12 mouse cellular contexts compared by ENCODE assay signal in the genomic region with DNA sequence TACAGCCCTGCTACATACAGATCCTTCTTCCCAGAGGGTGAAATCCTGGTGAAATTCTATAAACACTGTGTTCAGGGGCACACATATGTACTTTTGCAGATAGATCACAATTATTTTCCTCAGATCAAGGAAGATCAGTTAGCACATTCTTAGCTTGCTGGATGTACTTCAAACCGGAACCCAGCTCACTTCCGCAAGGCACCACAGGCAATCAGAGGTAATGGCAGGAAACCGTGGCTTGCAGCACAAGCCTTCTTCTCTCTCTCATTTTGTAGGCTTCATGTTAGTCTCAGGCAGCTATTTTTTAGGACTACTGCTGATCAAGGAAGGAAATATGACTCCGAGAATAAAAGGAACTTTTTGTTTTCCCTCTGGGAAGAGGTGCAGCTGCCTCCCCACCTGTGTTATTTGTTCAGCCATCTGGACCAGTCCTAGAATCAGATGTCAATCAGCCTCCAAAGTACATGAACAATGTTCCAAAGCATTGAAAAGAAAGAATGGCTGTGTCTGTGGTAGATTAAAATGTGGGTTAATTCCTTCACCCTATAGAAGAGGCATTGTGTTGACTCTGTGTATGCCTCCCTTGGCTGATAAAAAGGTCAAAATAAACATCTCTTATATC.
DNase-seq lines count a peak whose midpoint lies in the region; ATAC-seq and TF ChIP-seq lines count a peak whose summit lies in the region.
"Had no signal": no experiment of that assay in that cellular context is flagged by ENCODE, and none has a peak within 500 bp of the region (broad histone marks: within the 10 kb centered on the region; RNA-seq: fewer than 3 reads in every experiment).

No protein-coding gene starts in this region.

- no peak overlapping the region for H3K4me2 ChIP-seq in kidney, embryonic 16.5 days (replicated peaks; ENCODE audit: low read depth, low read length)
- H3K4me2 ChIP-seq in embryonic facial prominence, embryonic 15.5 days (replicated peaks) = no peak overlapping the region
- H3K4me2 ChIP-seq: hindbrain, embryonic 13.5 days; kidney, embryonic 15.5 days had no signal

- no peaks in the 10 kb centered on the region for H3K9me3 ChIP-seq in kidney, embryonic 16.5 days (ENCODE audit: low read length)
- H3K9me3 ChIP-seq in embryonic facial prominence, embryonic 15.5 days (replicated peaks) = no peaks in the 10 kb centered on the region
- H3K9me3 ChIP-seq: hindbrain, embryonic 13.5 days; kidney, embryonic 15.5 days had no signal

- peak; percentile 7 for DNase-seq in kidney, adult 2 months
- DNase-seq in layer of hippocampus, postnatal 14 days (ENCODE audit: low spot score in 2 of 2) = peak; percentile 19 to 59
- no peak for DNase-seq in thymus, adult 2 months
- DNase-seq: embryo, embryonic 11 days; liver had no signal

- H3K4me1 ChIP-seq in kidney, adult 2 months (ENCODE audit: control insufficient read depth, insufficient read depth, low read length) = no peaks in the 10 kb centered on the region
- H3K4me1 ChIP-seq in kidney, embryonic 16.5 days (ENCODE audit: insufficient read depth, low read length) = 0 out of 2 replicates have a peak, but pooled peaks cover 4% of the 10 kb centered on the region
- peaks cover 4% of the 10 kb centered on the region; the same call in 1 of the 2 replicates for H3K4me1 ChIP-seq in embryonic facial prominence, embryonic 15.5 days
- no peaks in the 10 kb centered on the region for H3K4me1 ChIP-seq in thymus, adult 2 months (replicated peaks; ENCODE audit: control insufficient read depth, insufficient read depth, low read length)
- H3K4me1 ChIP-seq: kidney, embryonic 15.5 days had no signal

- ATAC-seq in kidney, embryonic 16.5 days (ENCODE audit: low FRiP score, low TSS enrichment) = no peak
- peak; percentile 79 for ATAC-seq in common myeloid progenitor, adult 5-6 weeks (replicated peaks; ENCODE audit: low read depth, poor library complexity, severe bottlenecking)
- ATAC-seq in embryonic facial prominence, embryonic 15.5 days (ENCODE audit: insufficient number of reproducible peaks, low FRiP score, low TSS enrichment, low read depth) = peak; percentile 51
- no peak for ATAC-seq in monocyte, adult 5-6 weeks (replicated peaks; ENCODE audit: insufficient number of reproducible peaks, low FRiP score, low TSS enrichment, poor library complexity, severe bottlenecking)

- no peak overlapping the region for H3K27ac ChIP-seq in kidney, adult 2 months (ENCODE audit: insufficient read depth, low read depth, low read length)
- no peak overlapping the region for H3K27ac ChIP-seq in kidney, embryonic 16.5 days (ENCODE audit: low read length)
- H3K27ac ChIP-seq in embryonic facial prominence, embryonic 15.5 days (replicated peaks) = no peak overlapping the region
- H3K27ac ChIP-seq in thymus, adult 2 months (ENCODE audit: control insufficient read depth, insufficient read depth, low read length) = no peak overlapping the region
- H3K27ac ChIP-seq: hindbrain, embryonic 13.5 days; kidney, embryonic 15.5 days had no signal

- no peak for TF ChIP-seq CTCF in kidney, adult 2 months (conservative IDR thresholded peaks at IDR 0.05; ENCODE audit: insufficient read depth, insufficient read length, low read depth, low read length)
- no peak for TF ChIP-seq CTCF in thymus, adult 2 months (IDR thresholded peaks at IDR 0.05; ENCODE audit: borderline replicate concordance, control insufficient read depth, extremely low read depth, insufficient read depth, low read length, poor library complexity)

- WGBS in kidney, adult 2 months = 59% methylated on average over 4 of the region's 4 CpGs
- WGBS in kidney, embryonic 16.5 days = 58% methylated on average over 4 of the region's 4 CpGs
- 38% methylated on average over 4 of the region's 4 CpGs for WGBS in embryonic facial prominence, embryonic 15.5 days
- WGBS in thymus, adult 2 months = 30% methylated on average over 4 of the region's 4 CpGs

- H3K9ac ChIP-seq in kidney, embryonic 16.5 days (replicated peaks; ENCODE audit: low read length) = no peak overlapping the region
- H3K9ac ChIP-seq in embryonic facial prominence, embryonic 15.5 days = no peak overlapping the region
- H3K9ac ChIP-seq: hindbrain, embryonic 13.5 days; kidney, embryonic 15.5 days had no signal

- H3K27me3 ChIP-seq in kidney, adult 2 months (replicated peaks; ENCODE audit: control insufficient read depth, insufficient read depth, low read length) = no peaks in the 10 kb centered on the region
- H3K27me3 ChIP-seq in kidney, embryonic 16.5 days (ENCODE audit: insufficient read depth, low read length) = no peaks in the 10 kb centered on the region
- no peaks in the 10 kb centered on the region for H3K27me3 ChIP-seq in embryonic facial prominence, embryonic 15.5 days
- H3K27me3 ChIP-seq in thymus, adult 2 months (ENCODE audit: control insufficient read depth, insufficient read depth, low read length) = no peaks in the 10 kb centered on the region
- H3K27me3 ChIP-seq: hindbrain, embryonic 13.5 days; kidney, embryonic 15.5 days had no signal

- no peak for TF ChIP-seq POLR2A in kidney, adult 2 months (IDR thresholded peaks at IDR 0.05; ENCODE audit: low read depth, low read length)
- TF ChIP-seq POLR2A in thymus, adult 2 months (IDR thresholded peaks at IDR 0.05; ENCODE audit: control insufficient read depth, extremely low read depth, insufficient read depth, low read length, poor library complexity) = no peak

- no peaks in the 10 kb centered on the region for H3K36me3 ChIP-seq in kidney, adult 2 months (ENCODE audit: control insufficient read depth, insufficient read depth, low read length)
- H3K36me3 ChIP-seq in kidney, embryonic 16.5 days (ENCODE audit: insufficient read depth, low read length) = no peaks in the 10 kb centered on the region
- no peaks in the 10 kb centered on the region for H3K36me3 ChIP-seq in embryonic facial prominence, embryonic 15.5 days
- H3K36me3 ChIP-seq in thymus, adult 2 months (ENCODE audit: control insufficient read depth, insufficient read depth, low read length) = no peaks in the 10 kb centered on the region
- H3K36me3 ChIP-seq: hindbrain, embryonic 13.5 days; kidney, embryonic 15.5 days had no signal

- no peak overlapping the region for H3K4me3 ChIP-seq in kidney, adult 2 months (ENCODE audit: insufficient read depth, low read depth, low read length)
- no peak overlapping the region for H3K4me3 ChIP-seq in kidney, embryonic 16.5 days (ENCODE audit: low read length)
- H3K4me3 ChIP-seq in embryonic facial prominence, embryonic 15.5 days (replicated peaks) = no peak overlapping the region
- no peak overlapping the region for H3K4me3 ChIP-seq in thymus, adult 2 months (ENCODE audit: control insufficient read depth, insufficient read depth, low read length)
- H3K4me3 ChIP-seq: hindbrain, embryonic 13.5 days; kidney, embryonic 15.5 days; myocyte had no signal

Comparison
In these comparisons a context has a peak if more than half of its experiments do, and no peak if none do; other contexts are left out.
1. ATAC-seq: peak in common myeloid progenitor, adult 5-6 weeks (single experiment) and embryonic facial prominence, embryonic 15.5 days (single experiment); none in kidney, embryonic 16.5 days (single experiment) and monocyte, adult 5-6 weeks (single experiment).